Mouse (Mus musculus) liver, embryonic 14.5 days (tissue): ENCODE measurements around the gene R3hdm2.

Experiments
- CTCF ChIP-seq: IDR thresholded peaks from 2 replicates; pipeline ENCODE4 v1.5.1; 2016; ENCODE audit warnings: antibody characterized with exemption, low read depth, control low read depth
- EP300 ChIP-seq: IDR thresholded peaks from 2 replicates; pipeline ENCODE4 v1.6.1; 2016; ENCODE audit warnings: antibody characterized with exemption, low read depth

DNA sequence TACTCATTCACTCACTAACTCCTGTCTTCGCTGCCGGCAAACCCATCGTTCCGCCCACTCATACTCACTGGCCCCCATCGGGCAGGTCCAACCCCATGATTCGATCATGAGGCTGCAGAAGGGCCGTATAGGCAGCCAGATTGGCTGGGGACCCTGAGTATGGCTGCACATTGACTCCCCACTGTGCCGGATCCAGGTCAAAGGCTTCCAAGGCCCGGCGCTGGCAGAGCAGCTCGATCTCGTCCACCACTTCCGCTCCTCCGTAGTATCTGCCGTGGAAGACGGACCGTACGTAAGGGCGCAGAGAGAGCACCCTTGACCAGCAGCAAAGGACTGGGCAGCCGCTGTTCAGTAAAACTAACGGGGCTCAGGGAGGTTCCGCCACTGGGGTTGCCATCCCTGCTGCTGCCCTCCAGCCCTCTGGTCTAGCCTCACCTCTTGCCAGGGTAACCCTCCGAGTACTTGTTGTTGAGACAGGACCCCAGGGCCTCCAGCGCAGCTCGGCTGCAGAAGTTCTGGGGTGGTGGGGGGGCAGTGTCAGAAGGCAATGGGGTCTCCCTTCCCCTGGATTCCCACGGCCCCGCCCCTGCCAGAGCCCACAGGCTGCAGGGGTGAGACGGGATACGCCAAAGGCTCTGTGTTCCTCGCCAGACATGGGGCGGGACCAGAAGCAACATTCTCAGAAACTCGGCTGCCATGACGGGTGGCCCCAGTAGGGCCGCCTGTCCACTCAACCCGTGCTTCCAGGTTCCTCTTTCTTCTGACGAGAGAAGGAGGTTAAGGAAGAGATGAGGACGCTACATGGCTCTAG lies 140.0 kb downstream of the R3hdm2 start:
- no peak for TF ChIP-seq CTCF
- TF ChIP-seq EP300 = no peak
